Mouse (Mus musculus): ENCODE results near the gene Mpv17l2.

Mpv17l2 gene

DNA sequence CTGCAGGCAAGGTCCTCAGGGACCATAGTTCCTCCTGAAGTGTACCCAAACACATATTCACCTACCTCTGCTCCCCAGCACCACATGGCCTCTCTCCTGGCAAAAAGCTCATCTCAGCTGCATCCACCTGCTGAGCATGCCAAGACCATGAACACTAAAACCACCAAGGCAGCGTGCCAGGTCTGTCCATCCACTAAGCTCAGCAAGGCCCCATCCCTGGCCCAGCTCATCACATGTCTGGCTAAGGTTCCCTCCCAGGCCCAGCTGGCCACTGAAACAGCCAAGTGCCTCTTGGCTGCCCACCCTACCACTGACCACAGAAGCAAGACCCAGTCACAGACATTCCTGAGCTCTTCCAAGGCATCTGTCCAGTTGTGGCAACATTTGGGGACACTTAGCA is 50.5 kb downstream of the Mpv17l2 start:
- Histone ChIP-seq H3K9me3 (ENCODE audit: low read length) (no peaks in the 10 kb centered on the region), H3K36me3 (ENCODE audit: insufficient read depth, low read length) (no peaks in the 10 kb centered on the region), H3K4me1 (replicated peaks; ENCODE audit: low read depth, low read length) (no peaks in the 10 kb centered on the region), H3K27me3 (ENCODE audit: insufficient read depth, low read length) (peaks cover 11% of the 10 kb centered on the region; the same call in 1 of the 2 replicates), H3K4me3 (replicated peaks; ENCODE audit: low read length) (no peak overlapping the region)
- TF ChIP-seq CTCF (conservative IDR thresholded peaks at IDR 0.05; ENCODE audit: low read length): no peak
- no peak for TF ChIP-seq NANOG (IDR thresholded peaks at IDR 0.05; ENCODE audit: borderline replicate concordance, low read length)
- no peak for TF ChIP-seq POU5F1 (IDR thresholded peaks at IDR 0.05; ENCODE audit: borderline replicate concordance, low read length)

DNA sequence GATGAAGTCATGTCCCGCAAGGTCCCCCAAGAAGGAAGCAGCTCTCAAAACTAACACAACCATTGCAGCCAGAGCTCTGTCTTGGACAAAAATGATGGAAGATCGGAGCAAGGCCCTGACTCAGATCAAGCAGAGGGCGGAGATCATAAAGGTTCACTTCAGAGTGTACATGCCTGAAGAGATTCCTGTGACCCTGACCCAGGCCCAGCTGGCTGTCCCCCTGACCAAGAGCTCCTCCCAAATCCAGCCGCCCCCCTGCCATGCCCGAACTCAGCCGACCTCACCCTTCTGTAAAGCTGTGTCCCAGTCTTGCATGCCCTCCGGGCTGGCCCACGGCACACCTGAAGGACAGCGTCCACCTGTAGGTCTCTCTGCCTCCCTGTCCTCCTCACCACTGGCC is 51.0 kb downstream of the Mpv17l2 start:
- TF ChIP-seq NANOG (IDR thresholded peaks at IDR 0.05; ENCODE audit: borderline replicate concordance, low read length) (no peak), CTCF (conservative IDR thresholded peaks at IDR 0.05; ENCODE audit: low read length) (no peak), POU5F1 (IDR thresholded peaks at IDR 0.05; ENCODE audit: borderline replicate concordance, low read length) (no peak)
- Histone ChIP-seq H3K4me1 (replicated peaks; ENCODE audit: low read depth, low read length) (no peaks in the 10 kb centered on the region), H3K4me3 (replicated peaks; ENCODE audit: low read length) (no peak overlapping the region), H3K27me3 (ENCODE audit: insufficient read depth, low read length) (peaks cover 6% of the 10 kb centered on the region; the same call in 1 of the 2 replicates), H3K9me3 (ENCODE audit: low read length) (no peaks in the 10 kb centered on the region), H3K36me3 (ENCODE audit: insufficient read depth, low read length) (no peaks in the 10 kb centered on the region)

All from E14TG2a.4 (cell line).